Mouse (Mus musculus): ENCODE measurements around the gene Dock6. TPM values are rescaled to one million over a fixed set of nuclear protein-coding genes. Genes with fewer than 3 reads are reported as not detected.

Gene Dock6
- polyA plus RNA-seq, 1 experiment from 2014 or later: 35.8 TPM

DNA sequence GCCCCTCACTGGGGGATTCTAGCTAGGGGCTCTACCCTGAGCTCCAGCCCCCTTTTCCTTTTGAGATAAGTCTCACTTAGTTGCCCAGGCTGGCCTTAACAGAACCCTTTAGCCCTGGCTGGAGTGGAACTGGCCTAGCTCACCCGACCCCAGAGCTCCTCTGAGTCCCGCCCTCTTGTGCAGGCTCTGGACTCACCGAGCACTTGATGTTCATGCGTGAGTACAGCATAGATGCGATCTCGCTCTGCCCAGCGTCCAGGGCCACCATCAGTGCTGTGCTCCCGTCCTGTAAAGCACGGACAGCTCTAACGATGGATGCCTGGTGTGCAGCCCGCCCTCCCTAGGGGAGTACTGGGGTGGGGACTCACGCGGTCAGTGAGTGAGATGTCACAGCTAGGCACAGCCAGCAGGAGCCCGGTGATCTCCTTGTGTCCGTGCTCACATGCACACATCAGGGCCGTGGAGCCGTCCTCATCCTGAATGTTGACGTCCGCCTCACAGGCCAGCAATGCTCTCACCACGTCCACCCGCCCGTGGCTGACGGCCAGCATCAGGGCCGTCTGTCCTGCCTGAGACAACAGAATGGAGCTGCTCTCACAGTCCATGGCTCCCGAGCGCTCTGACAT is 82.8 kb downstream of the Dock6 start:
- no peak for TF ChIP-seq CTCF (IDR thresholded peaks at IDR 0.05)
- no peak for TF ChIP-seq EP300 (IDR thresholded peaks at IDR 0.05)
- ATAC-seq (peak; percentile 13), DNase-seq (ENCODE audit: low spot score) (peak; percentile 52)
- Histone ChIP-seq H3K27ac (ENCODE audit: low read length) (peak overlapping the region; percentile 80), H3K4me3 (ENCODE audit: low read depth, low read length) (no peak overlapping the region), H3K4me1 (ENCODE audit: insufficient read depth, low read depth, low read length) (peaks cover 9% of the 10 kb centered on the region; the same call in 1 of the 2 replicates), H3K9me3 (ENCODE audit: low read length) (no peaks in the 10 kb centered on the region), H3K36me3 (ENCODE audit: insufficient read depth, low read length) (peaks cover 38% of the 10 kb centered on the region), H3K4me2 (replicated peaks; ENCODE audit: low read depth, low read length) (no peak overlapping the region), H3K9ac (replicated peaks; ENCODE audit: low read depth) (no peak overlapping the region), H3K27me3 (replicated peaks; ENCODE audit: insufficient read depth, low read length) (no peaks in the 10 kb centered on the region)
- 54% methylated on average over 26 of the region's 26 CpGs for WGBS

DNA sequence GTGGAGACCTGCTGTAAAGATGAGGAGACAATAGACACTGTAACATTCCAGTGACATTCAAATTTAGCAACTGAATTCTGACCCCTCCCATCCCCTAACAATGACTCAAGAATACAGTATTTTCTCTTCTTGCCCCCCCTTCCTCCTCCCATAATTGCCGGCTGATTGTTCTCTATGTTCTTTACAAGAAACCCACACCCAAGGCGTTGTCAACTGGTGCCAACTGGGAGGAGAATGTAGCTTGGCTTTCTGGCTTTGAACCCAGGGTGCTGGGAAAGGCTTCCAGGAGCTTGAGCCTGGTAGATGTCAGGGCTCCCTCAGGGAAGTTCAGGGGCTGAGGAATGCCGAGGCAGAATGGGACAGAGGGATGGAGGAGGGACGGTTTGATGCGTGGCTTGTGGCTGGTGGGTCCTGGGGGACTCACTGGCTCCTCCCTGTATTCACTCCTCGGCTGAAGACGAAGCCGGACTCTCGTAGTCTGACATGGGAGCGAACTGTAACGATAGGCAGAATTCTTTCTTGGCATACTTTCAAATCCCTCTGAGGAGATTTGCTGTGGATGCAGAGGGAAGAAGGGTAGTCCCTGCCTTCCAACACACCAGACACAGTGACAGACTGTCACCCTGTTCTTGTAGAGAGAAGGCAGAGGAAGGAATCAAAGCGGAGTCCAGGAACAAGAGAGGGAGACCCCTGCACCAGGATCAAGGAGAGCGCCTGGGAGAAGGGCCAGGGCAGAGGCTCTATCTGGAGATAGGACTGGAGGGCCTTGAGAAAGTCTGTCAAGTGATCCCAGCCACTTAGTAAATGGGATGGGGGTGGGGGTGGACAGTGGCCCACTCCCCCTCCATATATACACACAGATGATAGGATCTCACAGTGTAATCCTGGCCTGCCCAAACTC is 83.7 kb downstream of the Dock6 start:
- WGBS: 51% methylated on average over 13 of the region's 13 CpGs
- DNase-seq (ENCODE audit: low spot score) (peak; percentile 88), ATAC-seq (peak; percentile 40)
- no peak overlapping the region for H3K4me3 ChIP-seq (ENCODE audit: low read depth, low read length)
- peaks cover 30% of the 10 kb centered on the region for H3K36me3 ChIP-seq (ENCODE audit: insufficient read depth, low read length)
- TF ChIP-seq CTCF (IDR thresholded peaks at IDR 0.05) (no peak), EP300 (IDR thresholded peaks at IDR 0.05) (peak; percentile 32; the same call in 1 of the 2 replicates)
- H3K4me2 ChIP-seq (replicated peaks; ENCODE audit: low read depth, low read length): no peak overlapping the region
- H3K4me1 ChIP-seq (ENCODE audit: insufficient read depth, low read depth, low read length): peaks cover 9% of the 10 kb centered on the region; the same call in 1 of the 2 replicates
- no peaks in the 10 kb centered on the region for H3K27me3 ChIP-seq (replicated peaks; ENCODE audit: insufficient read depth, low read length)
- no peak overlapping the region for H3K9ac ChIP-seq (replicated peaks; ENCODE audit: low read depth)
- H3K9me3 ChIP-seq (ENCODE audit: low read length): no peaks in the 10 kb centered on the region
- H3K27ac ChIP-seq (ENCODE audit: low read length): peak overlapping the region; percentile 80

DNA sequence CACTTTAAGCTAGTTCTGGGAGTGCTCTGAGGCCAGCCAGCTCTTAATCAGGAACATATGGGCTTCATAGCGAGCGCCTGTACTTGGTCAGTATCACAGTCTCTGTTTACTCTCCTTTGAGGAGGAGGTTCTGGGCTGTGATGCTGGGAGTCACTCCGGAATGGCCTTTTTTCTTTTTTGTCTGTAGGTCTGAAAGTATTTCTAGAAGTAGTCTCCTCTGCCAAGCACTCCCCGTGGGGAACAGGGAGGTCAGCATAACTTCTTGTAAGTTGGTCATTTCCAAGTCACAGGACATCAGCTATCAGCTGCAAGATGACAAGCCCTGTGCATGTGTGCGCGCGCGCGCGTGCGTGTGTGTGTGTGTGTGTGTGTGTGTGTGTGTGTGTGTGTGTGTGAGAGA is 84.5 kb downstream of the Dock6 start:
- Histone ChIP-seq H3K27me3 (replicated peaks; ENCODE audit: insufficient read depth, low read length) (no peaks in the 10 kb centered on the region), H3K36me3 (ENCODE audit: insufficient read depth, low read length) (peaks cover 25% of the 10 kb centered on the region), H3K9ac (replicated peaks; ENCODE audit: low read depth) (no peak overlapping the region), H3K4me2 (replicated peaks; ENCODE audit: low read depth, low read length) (no peak overlapping the region), H3K27ac (ENCODE audit: low read length) (peak overlapping the region; percentile 80), H3K9me3 (ENCODE audit: low read length) (no peaks in the 10 kb centered on the region), H3K4me1 (ENCODE audit: insufficient read depth, low read depth, low read length) (peaks cover 9% of the 10 kb centered on the region; the same call in 1 of the 2 replicates), H3K4me3 (ENCODE audit: low read depth, low read length) (no peak overlapping the region)
- 67% methylated on average over 11 of the region's 11 CpGs for WGBS
- TF ChIP-seq EP300 (IDR thresholded peaks at IDR 0.05): no peak; the same call in 1 of the 2 replicates
- ATAC-seq (peak; percentile 65), DNase-seq (ENCODE audit: low spot score) (peak; percentile 92)

DNA sequence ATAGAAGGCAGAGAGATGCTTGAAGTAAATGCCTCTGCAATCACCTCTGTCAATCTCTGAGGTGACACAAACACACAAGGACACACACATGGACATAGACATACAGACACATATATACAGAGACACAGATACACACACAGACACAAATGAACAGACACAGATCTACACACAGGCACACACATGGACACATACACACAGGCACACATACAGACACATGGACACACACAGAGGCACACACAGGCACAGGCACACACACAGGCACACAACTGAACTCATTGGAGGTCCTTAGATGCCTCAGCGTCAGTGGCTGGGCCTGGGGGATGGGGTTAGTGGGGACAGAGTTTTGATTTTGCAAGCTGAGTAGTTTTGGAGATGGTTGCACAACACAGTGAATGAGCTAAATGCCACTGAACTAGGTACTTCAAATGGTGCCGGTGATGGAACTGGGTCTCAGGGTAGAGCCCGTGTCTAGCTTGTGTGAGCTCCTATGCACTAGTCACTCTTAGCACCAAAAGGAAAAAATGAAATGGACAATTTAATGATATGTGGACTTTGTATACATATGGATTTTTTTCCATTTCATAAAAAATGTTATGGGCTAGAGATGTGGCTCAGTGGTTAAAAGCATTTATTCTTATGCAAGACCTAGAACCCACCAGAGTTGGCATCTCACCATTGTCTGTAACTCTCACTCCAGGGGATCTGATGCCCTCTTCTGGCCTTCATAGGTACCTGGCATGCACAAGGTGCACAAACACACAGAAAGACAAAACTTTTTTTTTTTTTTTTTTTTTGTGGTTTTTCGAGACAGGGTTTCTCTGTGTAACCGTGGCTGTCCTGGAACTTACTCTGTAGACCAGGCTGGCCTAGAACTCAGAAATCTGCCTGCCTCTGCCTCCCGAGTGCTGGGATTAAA is 88.1 kb downstream of the Dock6 start:
- no peak overlapping the region for H3K4me2 ChIP-seq (replicated peaks; ENCODE audit: low read depth, low read length)
- H3K9ac ChIP-seq (replicated peaks; ENCODE audit: low read depth): no peak overlapping the region
- peaks cover 4% of the 10 kb centered on the region; the same call in 1 of the 2 replicates for H3K4me1 ChIP-seq (ENCODE audit: insufficient read depth, low read depth, low read length)
- TF ChIP-seq EP300 (IDR thresholded peaks at IDR 0.05): peak; percentile 54; the same call in 1 of the 2 replicates
- TF ChIP-seq CTCF (IDR thresholded peaks at IDR 0.05): peak; percentile 48
- H3K27ac ChIP-seq (ENCODE audit: low read length): peak overlapping the region; percentile 49; the same call in 1 of the 2 replicates
- H3K4me3 ChIP-seq (ENCODE audit: low read depth, low read length): no peak overlapping the region
- peaks cover 10% of the 10 kb centered on the region; the same call in 1 of the 2 replicates for H3K36me3 ChIP-seq (ENCODE audit: insufficient read depth, low read length)
- 73% methylated on average over 6 of the region's 6 CpGs for WGBS
- peak; percentile 90 for DNase-seq (ENCODE audit: low spot score)
- no peaks in the 10 kb centered on the region for H3K27me3 ChIP-seq (replicated peaks; ENCODE audit: insufficient read depth, low read length)
- no peaks in the 10 kb centered on the region for H3K9me3 ChIP-seq (ENCODE audit: low read length)
- ATAC-seq: peak; percentile 19

DNA sequence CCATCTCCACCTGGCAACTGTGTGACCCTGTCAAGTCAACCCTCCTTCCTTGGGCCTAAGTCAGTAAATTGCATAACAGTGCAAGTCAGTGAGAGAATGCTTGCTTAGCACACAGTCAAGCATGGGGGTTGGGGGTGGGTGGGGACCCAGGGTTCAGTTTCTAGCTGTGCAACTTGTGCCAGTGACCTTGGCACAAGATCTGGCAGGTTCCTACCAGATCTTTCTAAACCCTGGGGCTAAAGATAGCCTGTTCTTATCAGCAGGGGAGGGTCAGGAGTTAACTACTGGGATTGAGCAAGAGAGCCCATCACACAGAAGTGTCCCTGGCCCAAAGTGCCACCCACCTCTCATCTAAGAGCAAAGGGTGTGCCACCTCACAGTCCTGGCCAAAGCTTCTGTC is 90.3 kb downstream of the Dock6 start:
- TF ChIP-seq CTCF (IDR thresholded peaks at IDR 0.05) (no peak), EP300 (IDR thresholded peaks at IDR 0.05) (peak; percentile 93)
- peak; percentile 73 for ATAC-seq
- Histone ChIP-seq H3K36me3 (ENCODE audit: insufficient read depth, low read length) (no peaks in the 10 kb centered on the region), H3K9me3 (ENCODE audit: low read length) (no peaks in the 10 kb centered on the region), H3K27ac (ENCODE audit: low read length) (peak overlapping the region; percentile 82), H3K27me3 (replicated peaks; ENCODE audit: insufficient read depth, low read length) (no peaks in the 10 kb centered on the region), H3K4me2 (replicated peaks; ENCODE audit: low read depth, low read length) (no peak overlapping the region), H3K4me1 (ENCODE audit: insufficient read depth, low read depth, low read length) (no peaks in the 10 kb centered on the region; the same call in 1 of the 2 replicates), H3K9ac (replicated peaks; ENCODE audit: low read depth) (no peak overlapping the region), H3K4me3 (ENCODE audit: low read depth, low read length) (no peak overlapping the region)
- DNase-seq (ENCODE audit: low spot score): peak; percentile 88
